Mouse (Mus musculus): Measurements from ENCODE around the gene Flnb. TPM values are rescaled to one million over a fixed set of nuclear protein-coding genes. Genes with fewer than 3 reads are reported as not detected.

The Flnb gene
- polyA plus RNA-seq (2017; shearing (Covaris generic)), result 19.0 TPM

DNA sequence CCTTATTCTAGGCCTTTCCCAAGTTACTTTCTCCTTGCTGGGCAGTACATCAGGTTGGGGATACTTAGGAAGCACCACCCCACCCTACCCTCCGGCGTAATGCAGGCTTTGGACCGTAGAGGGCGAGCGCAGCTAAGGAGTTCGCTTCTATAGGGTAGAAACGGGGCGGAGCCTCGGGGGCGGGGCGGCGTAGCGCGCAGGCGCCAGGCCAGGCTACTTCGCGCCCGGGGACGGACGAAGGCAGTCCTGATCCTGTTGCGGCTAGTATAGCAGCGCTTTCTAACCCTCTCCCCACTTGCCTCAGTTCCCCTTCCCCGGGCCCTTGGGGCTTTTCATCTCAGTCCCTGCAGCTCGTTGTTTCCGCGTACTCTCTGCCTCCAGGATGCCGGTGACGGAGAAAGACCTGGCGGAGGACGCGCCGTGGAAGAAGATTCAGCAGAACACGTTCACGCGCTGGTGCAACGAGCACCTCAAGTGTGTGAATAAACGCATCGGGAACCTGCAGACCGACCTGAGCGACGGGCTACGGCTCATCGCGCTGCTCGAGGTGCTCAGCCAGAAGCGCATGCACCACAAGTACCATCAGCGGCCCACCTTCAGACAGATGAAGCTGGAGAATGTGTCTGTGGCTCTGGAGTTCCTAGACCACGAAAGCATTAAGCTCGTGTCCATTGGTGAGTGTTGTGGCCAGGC, at the start of gene Flnb:
Gene Flnb, plus strand, starts transcription at position 188 of the 693 bp plus-strand sequence.

GRCm38 (mm10) chr14:7791532-7792159, 26.1 kb upstream of the Flnb start, which contains the start of gene Gm26661:
TSS of gene Gm26661 (plus strand) at chr14:7791587.

GRCm38 (mm10) chr14:7957049-7957448, 139.3 kb downstream of the Flnb start, which contains the start of gene Gm45521:
TSS of gene Gm45521 (plus strand) at chr14:7957288.

DNA sequence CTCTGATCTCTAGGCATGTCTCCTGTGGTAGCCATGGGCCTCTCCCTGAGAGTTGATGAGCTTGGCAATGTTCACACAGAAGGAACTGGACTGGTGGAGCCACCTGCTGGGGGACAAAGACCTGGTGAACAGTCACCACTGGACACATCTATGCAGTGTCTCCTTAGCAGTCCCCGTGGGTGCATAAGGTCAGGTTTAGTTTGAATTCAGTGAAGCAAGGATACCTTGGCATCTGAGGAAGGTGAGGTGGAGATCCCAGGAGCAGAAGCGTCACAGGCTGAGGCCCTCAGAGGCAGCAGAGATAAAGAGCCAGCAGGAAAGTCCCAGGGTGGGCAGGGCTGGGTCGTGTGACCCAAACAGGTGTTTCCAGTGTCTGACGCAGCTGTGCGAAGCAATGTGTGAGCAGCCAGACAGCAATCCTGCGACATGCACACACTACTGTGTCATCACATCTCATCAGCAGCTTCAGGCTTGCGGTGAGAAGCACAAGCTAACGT, 176.6 kb downstream of the Flnb start, which contains the start of gene Dnase1l3:
Gene Dnase1l3, minus strand, starts transcription at position 303 of the 497 bp plus-strand sequence.

Other genes with a start within 250 kb of the Flnb start
- not detected for gene Gm3558, start 249.4 kb upstream of the Flnb start, polyA plus RNA-seq (2017; shearing (Covaris generic))
- gene Gm10338, start 222.4 kb upstream of the Flnb start, polyA plus RNA-seq (2017; shearing (Covaris generic)), result not detected
- not detected for gene Gm10128, start 174.0 kb upstream of the Flnb start, polyA plus RNA-seq (2017; shearing (Covaris generic))
- not detected for gene Gm26661, start 26.4 kb upstream of the Flnb start, polyA plus RNA-seq (2017; shearing (Covaris generic))
- gene Gm45521, start 139.3 kb downstream of the Flnb start, polyA plus RNA-seq (2017; shearing (Covaris generic)), result not detected
- gene Dnase1l3, start 176.6 kb downstream of the Flnb start, polyA plus RNA-seq (2017; shearing (Covaris generic)), result 0.07 TPM
- 18.7 TPM for gene Abhd6, start 184.9 kb downstream of the Flnb start, polyA plus RNA-seq (2017; shearing (Covaris generic))

Data from naive thymus-derived CD4-positive, alpha-beta T cell, adult 5 months (primary cell).